8 mouse cellular contexts compared by ENCODE assay signal in the genomic region with DNA sequence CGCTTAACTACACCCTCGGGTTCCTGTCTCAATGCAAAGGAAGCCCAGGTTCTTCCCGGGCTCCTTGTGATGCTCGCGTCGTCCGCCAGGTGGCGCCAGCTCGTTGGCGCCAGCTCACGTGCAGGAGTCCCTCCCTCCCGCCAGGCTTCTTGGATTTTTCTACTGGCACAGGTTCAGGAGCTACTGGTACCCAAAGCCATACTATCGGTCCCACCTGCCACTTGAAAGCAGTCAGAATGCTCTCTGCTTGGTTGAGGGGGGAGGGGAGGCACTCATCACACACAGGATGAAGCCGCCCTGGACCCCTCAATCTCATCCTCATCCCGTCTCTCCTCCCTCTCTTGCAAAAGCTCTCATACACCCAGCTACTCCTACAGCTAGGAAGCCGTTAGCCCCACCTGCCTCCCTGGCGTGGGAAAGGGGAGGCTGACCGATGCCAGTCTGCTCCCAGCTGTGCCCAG. TPM values are rescaled to one million over a fixed set of nuclear protein-coding genes. Genes with fewer than 3 reads are reported as not detected.
DNase-seq lines count a peak whose midpoint lies in the region; ATAC-seq and TF ChIP-seq lines count a peak whose summit lies in the region.

No protein-coding gene starts in this region.

- H3K4me1 ChIP-seq in cerebellum, adult 2 months (ENCODE audit: control insufficient read depth, insufficient read depth, low read length), result peaks cover 5% of the 10 kb centered on the region; the same call in 1 of the 2 replicates
- peaks cover 6% of the 10 kb centered on the region; the same call in 1 of the 2 replicates for H3K4me1 ChIP-seq in hindbrain, embryonic 15.5 days (replicated peaks)

- H3K9me3 ChIP-seq in hindbrain, embryonic 15.5 days, result no peaks in the 10 kb centered on the region

- TF ChIP-seq POLR2A in cerebellum, adult 2 months (IDR thresholded peaks at IDR 0.05; ENCODE audit: borderline replicate concordance, insufficient read depth, low read length), result no peak

- intact Hi-C loops in left cerebral cortex, adult 2 months (cut with DNase I), result loop anchor here (5.0 kb wide), 1 partner anchor 118 kb away; no protein-coding TSS in a partner anchor

- peak overlapping the region; percentile 41 for H3K4me2 ChIP-seq in hindbrain, embryonic 15.5 days

- H3K36me3 ChIP-seq in hindbrain, embryonic 15.5 days, result no peaks in the 10 kb centered on the region

- peak; percentile 17 for DNase-seq in Patski (ENCODE audit: low read depth, low spot score)
- peak; percentile 62 to 78 for DNase-seq in cerebellum, adult 2 months
- DNase-seq in forelimb bud, embryonic 11.5 days (ENCODE audit: low read depth, low spot score), result peak; percentile 88
- peak; percentile 74 to 80 for DNase-seq in left cerebral cortex, adult 2 months (ENCODE audit: extremely low spot score in 1 of 2, low spot score in 2 of 2)
- DNase-seq in right cerebral cortex, postnatal 25 days, result peak; percentile 72

- CTCF ChIA-PET in Patski (lab: Charles Lee), result interaction anchor here (0.7 to 1.9 kb wide), 7 partner anchors 8 to 131 kb away, joined by 3 to 7 read pairs (median 3); no protein-coding TSS in a partner anchor

- no peak for ATAC-seq in Patski
- ATAC-seq in hindbrain, embryonic 15.5 days (ENCODE audit: low FRiP score, low read depth), result peak; percentile 55; the same call in 1 of the 2 replicates
- peak; percentile 65 for ATAC-seq in megakaryocyte progenitor cell, adult 5-6 weeks (replicated peaks; ENCODE audit: poor library complexity)
- ATAC-seq in inflammation-experienced regulatory T-cells, adult 6 months, result no peak

- H3K4me3 ChIP-seq in cerebellum, adult 2 months (replicated peaks; ENCODE audit: insufficient read depth, low read depth, low read length), result no peak overlapping the region
- peak overlapping the region; percentile 18 for H3K4me3 ChIP-seq in hindbrain, embryonic 15.5 days
- no peak overlapping the region for H3K4me3 ChIP-seq in left cerebral cortex, adult 2 months

- WGBS in cerebellum, adult 2 months, result 3% methylated on average over 18 of the region's 18 CpGs
- WGBS in hindbrain, embryonic 15.5 days, result 4% methylated on average over 18 of the region's 18 CpGs

- no peaks in the 10 kb centered on the region for H3K27me3 ChIP-seq in Patski
- no peaks in the 10 kb centered on the region for H3K27me3 ChIP-seq in cerebellum, adult 2 months (ENCODE audit: control insufficient read depth, insufficient read depth, low read length)
- no peaks in the 10 kb centered on the region for H3K27me3 ChIP-seq in hindbrain, embryonic 15.5 days

- peak overlapping the region; percentile 21; the same call in 1 of the 2 replicates for H3K9ac ChIP-seq in hindbrain, embryonic 15.5 days

- in situ Hi-C loops in Patski (cut with MboI; ENCODE audit: low pct_unique_long_range_greater_than_20kb), result no loop called here

- POLR2A ChIA-PET in Patski (lab: Charles Lee), result interaction anchor here (0.6 kb wide), 1 partner anchor 810 kb away, joined by 3 read pairs; no protein-coding TSS in a partner anchor

- H3K27ac ChIP-seq in cerebellum, adult 2 months (ENCODE audit: insufficient read depth, low read length), result no peak overlapping the region
- no peak overlapping the region for H3K27ac ChIP-seq in hindbrain, embryonic 15.5 days (replicated peaks)
- peak overlapping the region; percentile 8; the same call in 1 of the 2 replicates for H3K27ac ChIP-seq in left cerebral cortex, adult 2 months

- peak; percentile 98 for TF ChIP-seq CTCF in Patski (IDR thresholded peaks at IDR 0.05)
- peak; percentile 87 for TF ChIP-seq CTCF in cerebellum, adult 2 months (IDR thresholded peaks at IDR 0.05; ENCODE audit: borderline replicate concordance, insufficient read depth, low read depth, low read length)
- peak; percentile 83 for TF ChIP-seq CTCF in left cerebral cortex, adult 2 months (IDR thresholded peaks at IDR 0.05)

RNA-seq across cellular contexts. Expression of a gene that starts 21.8 kb away (rescaled TPM):
- not detected for polyA plus RNA-seq in Patski (2021)
- polyA plus RNA-seq in cerebellum, adult 2 months (2012; rRNA removed), result 0.03 and 0.05 TPM in 2 replicates
- polyA plus RNA-seq in hindbrain, embryonic 15.5 days (2015; fragmentation: Nextera tagmentation; extraction: Ambion mirVana), result 0.04 TPM in 1 of 2 replicates, not detected in the other
- total RNA-seq in left cerebral cortex, adult 2 months (2021), result under 1 TPM; 0.61 to 0.66 TPM
- total RNA-seq in megakaryocyte progenitor cell, adult 5-6 weeks (2015), result 0.02 and 0.10 TPM in 2 replicates
- total RNA-seq in megakaryocyte progenitor cell, adult 5-6 weeks (2017), result 0.14 TPM in 1 of 2 replicates, not detected in the other
- polyA plus RNA-seq in inflammation-experienced regulatory T-cells, adult 6 months (2017; shearing (Covaris generic)), result not detected

RNA-seq across cellular contexts. Expression of a gene that starts 35.2 kb away (rescaled TPM):
- polyA plus RNA-seq in Patski (2021), result 0.05 TPM
- 0.36 and 0.74 TPM in 2 replicates for polyA plus RNA-seq in cerebellum, adult 2 months (2012; rRNA removed)
- polyA plus RNA-seq in hindbrain, embryonic 15.5 days (2015; fragmentation: Nextera tagmentation; extraction: Ambion mirVana), result 1.3 and 1.9 TPM in 2 replicates
- 10 to 100 TPM in 1 of 2 experiments, 1 to 10 TPM in 1; 9.4 to 11.2 TPM for total RNA-seq in left cerebral cortex, adult 2 months (2021)
- total RNA-seq in megakaryocyte progenitor cell, adult 5-6 weeks (2015), result 0.66 and 1.4 TPM in 2 replicates
- total RNA-seq in megakaryocyte progenitor cell, adult 5-6 weeks (2017), result 0.96 and 1.1 TPM in 2 replicates
- polyA plus RNA-seq in inflammation-experienced regulatory T-cells, adult 6 months (2017; shearing (Covaris generic)), result 1 to 10 TPM in 2 of 3 experiments, under 1 TPM in 1; 0.25 to 3.2 (median 2.7) TPM

Comparison
In these comparisons a context has a peak if more than half of its experiments do, and no peak if none do; other contexts are left out.
1. ATAC-seq: peak in hindbrain, embryonic 15.5 days (single experiment) and megakaryocyte progenitor cell, adult 5-6 weeks (single experiment); none in Patski (single experiment) and inflammation-experienced regulatory T-cells, adult 6 months (single experiment).
2. DNase-seq: peak in every context shown above with its lines; median percentile 88 in forelimb bud, embryonic 11.5 days; 77 in left cerebral cortex, adult 2 months; 72 in right cerebral cortex, postnatal 25 days; 70 in cerebellum, adult 2 months; 17 in Patski.
3. Peak in every context shown above with its lines, with median percentiles within 50 percentile points of each other: CTCF ChIP-seq.